Mouse (Mus musculus): ENCODE data around the gene Trim9. TPM values are rescaled to one million over a fixed set of nuclear protein-coding genes. Genes with fewer than 3 reads are reported as not detected.

Trim9 gene
- total and polyA plus RNA-seq, 2 experiments from 2014 or later = 0.66 to 0.80 TPM

- no peaks in the 10 kb centered on the region for H3K9me3 ChIP-seq (replicated peaks; ENCODE audit: control insufficient read depth, low read length)
- ATAC-seq (ENCODE audit: insufficient read depth, low read depth) (no peak), DNase-seq (ENCODE audit: low spot score) (no peak)
- no peak overlapping the region for H3K4me2 ChIP-seq (ENCODE audit: low read depth, low read length)
- H3K36me3 ChIP-seq (replicated peaks; ENCODE audit: control insufficient read depth, insufficient read depth, low read length) = no peaks in the 10 kb centered on the region
- H3K4me1 ChIP-seq (ENCODE audit: control insufficient read depth, insufficient read depth) = peaks cover 11% of the 10 kb centered on the region
- TF ChIP-seq CTCF (IDR thresholded peaks at IDR 0.05; ENCODE audit: low read depth) (no peak), EP300 (IDR thresholded peaks at IDR 0.05; ENCODE audit: low read depth) (no peak)
- 69% methylated on average over 15 of the region's 15 CpGs for WGBS
- no peaks in the 10 kb centered on the region for H3K27me3 ChIP-seq (ENCODE audit: control insufficient read depth, insufficient read depth, low read length)
- no peak overlapping the region for H3K9ac ChIP-seq (replicated peaks; ENCODE audit: low read depth, low read length)
- no peak overlapping the region for H3K27ac ChIP-seq (ENCODE audit: low read depth)
- H3K4me3 ChIP-seq (ENCODE audit: low read depth, low read length) = no peak overlapping the region
Observed at GRCm38 (mm10) chr12:70251210-70251884, 96.1 kb downstream of the Trim9 start.

- peaks cover 11% of the 10 kb centered on the region for H3K4me1 ChIP-seq (ENCODE audit: control insufficient read depth, insufficient read depth)
- no peak for TF ChIP-seq EP300 (IDR thresholded peaks at IDR 0.05; ENCODE audit: low read depth)
- no peak for TF ChIP-seq CTCF (IDR thresholded peaks at IDR 0.05; ENCODE audit: low read depth)
- WGBS = 79% methylated on average over 10 of the region's 10 CpGs
- DNase-seq (ENCODE audit: low spot score) (no peak), ATAC-seq (ENCODE audit: insufficient read depth, low read depth) (no peak)
- no peaks in the 10 kb centered on the region for H3K27me3 ChIP-seq (ENCODE audit: control insufficient read depth, insufficient read depth, low read length)
- H3K36me3 ChIP-seq (replicated peaks; ENCODE audit: control insufficient read depth, insufficient read depth, low read length) = no peaks in the 10 kb centered on the region
- no peak overlapping the region for H3K4me2 ChIP-seq (ENCODE audit: low read depth, low read length)
- no peak overlapping the region for H3K4me3 ChIP-seq (ENCODE audit: low read depth, low read length)
- no peak overlapping the region for H3K27ac ChIP-seq (ENCODE audit: low read depth)
- no peaks in the 10 kb centered on the region for H3K9me3 ChIP-seq (replicated peaks; ENCODE audit: control insufficient read depth, low read length)
- no peak overlapping the region for H3K9ac ChIP-seq (replicated peaks; ENCODE audit: low read depth, low read length)
Observed at GRCm38 (mm10) chr12:70249616-70250157, 97.7 kb downstream of the Trim9 start.

DNA sequence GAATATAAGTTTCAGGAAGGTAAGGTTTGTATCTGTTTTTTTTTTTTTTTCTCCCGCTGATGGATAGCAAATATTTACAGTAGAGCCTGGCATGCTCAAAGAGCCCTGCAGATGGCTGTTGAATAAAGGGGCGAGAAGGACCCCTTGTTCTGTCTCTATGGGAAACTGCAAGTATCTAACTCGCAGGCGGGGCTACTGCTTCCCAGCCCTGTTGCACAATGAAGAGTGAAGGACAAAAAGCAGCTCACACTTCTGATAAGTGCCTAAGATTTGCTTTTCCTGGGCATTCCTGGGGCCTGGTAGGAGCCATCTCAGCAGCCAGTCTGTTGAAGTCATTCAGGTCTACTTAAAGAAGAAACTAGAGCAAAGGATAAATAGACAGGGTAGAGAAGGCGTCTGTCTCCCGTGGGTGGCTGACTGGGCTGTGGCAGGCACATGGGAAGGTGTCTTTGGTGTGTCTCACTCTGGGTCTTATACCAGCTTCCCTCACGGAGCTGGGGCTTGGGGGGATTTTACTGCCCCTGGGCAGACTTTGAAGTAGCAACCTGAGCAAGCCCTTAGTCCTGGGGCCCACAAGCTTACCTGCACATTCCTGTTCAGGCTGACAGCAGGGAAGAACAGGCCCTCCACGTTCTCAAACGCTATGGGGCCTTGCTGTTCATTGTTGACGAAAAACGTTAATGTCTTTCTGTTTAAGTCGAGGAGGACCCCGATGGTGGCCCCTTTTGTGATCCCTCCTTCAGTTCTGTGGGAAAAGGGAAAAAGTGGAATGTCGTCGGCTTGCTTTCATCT is 99.5 kb downstream of the Trim9 start:
- H3K4me2 ChIP-seq (ENCODE audit: low read depth, low read length) = no peak overlapping the region
- TF ChIP-seq CTCF (IDR thresholded peaks at IDR 0.05; ENCODE audit: low read depth) (no peak), EP300 (IDR thresholded peaks at IDR 0.05; ENCODE audit: low read depth) (no peak)
- ATAC-seq (ENCODE audit: insufficient read depth, low read depth) (no peak), DNase-seq (ENCODE audit: low spot score) (no peak)
- H3K4me1 ChIP-seq (ENCODE audit: control insufficient read depth, insufficient read depth) = peaks cover 11% of the 10 kb centered on the region
- no peak overlapping the region for H3K4me3 ChIP-seq (ENCODE audit: low read depth, low read length)
- H3K9me3 ChIP-seq (replicated peaks; ENCODE audit: control insufficient read depth, low read length) = no peaks in the 10 kb centered on the region
- no peaks in the 10 kb centered on the region for H3K27me3 ChIP-seq (ENCODE audit: control insufficient read depth, insufficient read depth, low read length)
- WGBS = 62% methylated on average over 15 of the region's 15 CpGs
- H3K9ac ChIP-seq (replicated peaks; ENCODE audit: low read depth, low read length) = no peak overlapping the region
- 0 out of 2 replicates have a peak overlapping the region, but pooled peaks have one; percentile 24 for H3K27ac ChIP-seq (ENCODE audit: low read depth)
- H3K36me3 ChIP-seq (replicated peaks; ENCODE audit: control insufficient read depth, insufficient read depth, low read length) = no peaks in the 10 kb centered on the region

- no peaks in the 10 kb centered on the region for H3K9me3 ChIP-seq (replicated peaks; ENCODE audit: control insufficient read depth, low read length)
- H3K4me3 ChIP-seq (ENCODE audit: low read depth, low read length) = no peak overlapping the region
- no peaks in the 10 kb centered on the region for H3K27me3 ChIP-seq (ENCODE audit: control insufficient read depth, insufficient read depth, low read length)
- TF ChIP-seq EP300 (IDR thresholded peaks at IDR 0.05; ENCODE audit: low read depth) (no peak), CTCF (IDR thresholded peaks at IDR 0.05; ENCODE audit: low read depth) (no peak)
- H3K36me3 ChIP-seq (replicated peaks; ENCODE audit: control insufficient read depth, insufficient read depth, low read length) = no peaks in the 10 kb centered on the region
- no peak overlapping the region for H3K4me2 ChIP-seq (ENCODE audit: low read depth, low read length)
- 89% methylated on average over 7 of the region's 7 CpGs for WGBS
- peaks cover 6% of the 10 kb centered on the region for H3K4me1 ChIP-seq (ENCODE audit: control insufficient read depth, insufficient read depth)
- no peak overlapping the region for H3K9ac ChIP-seq (replicated peaks; ENCODE audit: low read depth, low read length)
- no peak overlapping the region for H3K27ac ChIP-seq (ENCODE audit: low read depth)
- DNase-seq (ENCODE audit: low spot score) (no peak), ATAC-seq (ENCODE audit: insufficient read depth, low read depth) (no peak)
Observed at GRCm38 (mm10) chr12:70242550-70242949, 104.9 kb downstream of the Trim9 start.

DNA sequence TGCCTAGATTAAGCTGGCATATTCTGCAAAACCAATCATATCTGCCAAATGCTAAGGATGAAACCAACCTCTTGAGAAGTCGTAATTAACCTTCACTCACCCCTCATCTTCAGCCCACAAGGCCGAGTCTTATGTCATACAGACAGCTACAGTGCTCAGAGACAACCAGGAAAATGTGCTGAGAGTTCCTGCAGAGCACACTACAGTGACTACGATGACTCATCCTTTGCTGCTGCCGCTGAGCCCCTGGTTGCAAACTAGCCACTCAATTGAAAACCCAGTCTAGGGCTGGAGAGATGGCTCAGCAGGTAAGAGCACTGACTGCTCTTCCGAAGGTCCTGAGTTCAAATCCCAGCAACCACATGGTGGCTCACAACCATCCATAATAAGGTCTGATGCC is 107.7 kb downstream of the Trim9 start:
- no peak for ATAC-seq (ENCODE audit: insufficient read depth, low read depth)
- DNase-seq (ENCODE audit: low spot score) = no peak
- H3K4me1 ChIP-seq (ENCODE audit: control insufficient read depth, insufficient read depth) = 0 out of 2 replicates have a peak, but pooled peaks cover 2% of the 10 kb centered on the region
- H3K36me3 ChIP-seq (replicated peaks; ENCODE audit: control insufficient read depth, insufficient read depth, low read length) = no peaks in the 10 kb centered on the region
- H3K27ac ChIP-seq (ENCODE audit: low read depth) = no peak overlapping the region
- TF ChIP-seq EP300 (IDR thresholded peaks at IDR 0.05; ENCODE audit: low read depth) (no peak), CTCF (IDR thresholded peaks at IDR 0.05; ENCODE audit: low read depth) (no peak)
- no peak overlapping the region for H3K9ac ChIP-seq (replicated peaks; ENCODE audit: low read depth, low read length)
- H3K4me3 ChIP-seq (ENCODE audit: low read depth, low read length) = no peak overlapping the region
- no peaks in the 10 kb centered on the region for H3K27me3 ChIP-seq (ENCODE audit: control insufficient read depth, insufficient read depth, low read length)
- H3K9me3 ChIP-seq (replicated peaks; ENCODE audit: control insufficient read depth, low read length) = no peaks in the 10 kb centered on the region
- H3K4me2 ChIP-seq (ENCODE audit: low read depth, low read length) = no peak overlapping the region
- WGBS = 63% methylated on average over 5 of the region's 5 CpGs
